Mouse (Mus musculus): ENCODE results near the gene Lrp6.

Gene Lrp6

DNA sequence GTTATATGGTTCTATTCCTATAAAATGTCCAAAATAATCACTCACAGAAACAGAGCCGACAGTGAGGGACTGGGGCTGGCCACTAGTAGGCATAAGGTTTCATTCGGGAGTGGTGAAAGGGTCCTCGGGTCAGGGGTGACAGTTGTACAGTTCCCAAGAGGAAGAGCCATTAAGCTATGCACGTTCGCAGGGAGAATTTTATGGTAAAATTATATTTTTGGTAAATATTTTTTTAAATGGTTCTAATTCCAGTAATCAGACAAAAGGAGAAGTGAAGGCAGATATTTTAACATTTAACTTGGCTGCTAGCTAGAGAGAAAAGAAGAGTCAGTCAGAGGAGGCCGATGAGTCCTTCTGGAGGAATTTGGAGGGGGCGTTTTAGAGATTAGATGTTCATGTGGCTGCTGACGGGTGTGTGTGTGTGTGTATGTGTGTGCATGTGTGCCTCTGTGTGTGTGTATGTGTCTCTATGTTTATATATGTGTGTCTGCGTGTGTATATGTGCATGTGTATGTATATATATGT, 131.8 kb downstream of the Lrp6 start:
- DNase-seq (ENCODE audit: low read depth) = no peak

DNA sequence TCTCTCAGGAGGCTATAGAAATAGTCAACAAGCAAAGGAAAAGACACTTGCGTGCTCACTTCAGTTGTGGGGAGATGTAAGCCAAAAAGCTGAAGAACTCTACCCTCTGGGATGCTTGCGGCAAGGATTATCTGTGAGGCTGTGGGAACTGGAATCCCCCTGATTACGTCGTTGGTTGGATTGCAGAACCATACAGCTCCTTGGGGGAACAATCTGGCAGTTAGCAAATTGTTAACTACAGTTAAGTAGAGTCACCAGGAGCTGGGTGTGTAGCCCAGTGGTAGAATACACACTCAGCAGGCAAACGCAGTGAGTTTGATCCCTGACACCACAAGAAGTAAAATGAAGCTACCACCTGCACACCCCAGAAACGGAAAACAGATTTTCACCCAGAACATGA, 132.7 kb downstream of the Lrp6 start:
- DNase-seq (ENCODE audit: low read depth) = no peak

DNA sequence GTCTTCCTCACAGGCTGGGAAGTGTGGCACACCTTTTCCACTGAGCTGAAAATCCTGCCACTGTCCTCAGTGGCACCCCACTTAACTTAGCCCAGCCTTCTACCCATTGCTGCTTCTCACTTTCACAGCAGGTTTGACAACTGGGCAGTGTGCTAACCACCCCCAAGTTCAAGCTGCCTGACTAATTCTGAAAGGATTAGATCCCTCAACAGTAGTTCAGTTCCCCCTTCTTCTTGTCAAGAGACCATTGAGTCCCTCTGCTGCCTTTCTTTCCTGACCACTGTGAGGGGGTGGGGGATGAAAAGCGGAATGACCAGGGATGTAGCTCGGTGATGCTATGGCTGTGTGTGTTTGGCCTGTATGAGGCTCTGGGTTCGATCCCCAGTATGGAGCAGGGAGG, 133.5 kb downstream of the Lrp6 start:
- DNase-seq (ENCODE audit: low read depth) = no peak

GRCm38 (mm10) chr6:134431583-134431982, 135.2 kb downstream of the Lrp6 start:
- DNase-seq (ENCODE audit: low read depth) = no peak

GRCm38 (mm10) chr6:134430161-134430799, 136.5 kb downstream of the Lrp6 start:
- DNase-seq (ENCODE audit: low read depth) = no peak

DNA sequence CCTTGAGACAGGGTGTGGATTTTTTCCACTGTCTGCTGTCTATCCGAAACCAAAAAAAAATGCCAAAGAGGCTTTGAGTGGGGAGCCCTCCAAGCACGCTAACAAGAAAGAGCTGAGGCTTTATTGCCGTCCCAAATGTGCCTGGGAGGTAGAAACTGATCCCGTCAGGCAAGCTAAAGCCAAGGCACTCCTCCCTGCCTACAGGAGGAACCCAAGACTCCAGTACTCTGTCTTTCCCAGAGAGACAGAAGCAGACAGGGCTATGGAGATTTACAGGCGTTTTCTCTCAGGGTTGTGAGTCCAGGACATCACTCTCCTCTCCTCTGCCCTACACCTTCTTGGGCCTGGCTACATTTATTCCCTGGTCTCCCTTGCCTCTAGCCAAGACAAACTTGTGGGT, 138.3 kb downstream of the Lrp6 start:
- no peak for DNase-seq (ENCODE audit: low read depth)

- no peak for DNase-seq (ENCODE audit: low read depth)
These were observed 139.6 kb downstream of the Lrp6 start for GRCm38 (mm10) chr6:134427165-134427564.

DNA sequence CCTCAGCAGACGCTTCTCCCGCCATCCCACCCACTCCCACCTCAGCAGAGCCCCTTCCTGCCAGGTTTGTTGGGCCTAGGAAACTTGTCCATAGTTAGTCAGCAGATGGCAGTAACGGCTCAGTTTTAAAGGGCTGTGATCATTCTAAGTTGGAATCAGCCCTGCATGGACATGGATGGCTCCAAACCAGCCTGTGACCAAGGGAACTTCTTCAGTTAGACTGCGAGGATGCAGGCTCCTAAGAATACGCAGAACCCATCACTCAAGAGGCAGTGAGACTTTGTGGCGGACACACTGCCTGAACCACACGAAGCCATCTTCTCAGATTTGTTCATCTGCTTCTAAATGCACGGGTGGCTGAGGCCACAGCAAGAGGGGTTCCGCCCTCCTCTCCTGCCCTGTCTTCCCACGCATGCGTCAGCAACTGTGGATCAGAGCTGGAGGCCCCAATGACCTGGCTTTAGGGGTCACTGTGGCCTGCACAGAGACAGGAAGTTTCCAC, 141.5 kb downstream of the Lrp6 start:
- no peak for DNase-seq (ENCODE audit: low read depth)

DNA sequence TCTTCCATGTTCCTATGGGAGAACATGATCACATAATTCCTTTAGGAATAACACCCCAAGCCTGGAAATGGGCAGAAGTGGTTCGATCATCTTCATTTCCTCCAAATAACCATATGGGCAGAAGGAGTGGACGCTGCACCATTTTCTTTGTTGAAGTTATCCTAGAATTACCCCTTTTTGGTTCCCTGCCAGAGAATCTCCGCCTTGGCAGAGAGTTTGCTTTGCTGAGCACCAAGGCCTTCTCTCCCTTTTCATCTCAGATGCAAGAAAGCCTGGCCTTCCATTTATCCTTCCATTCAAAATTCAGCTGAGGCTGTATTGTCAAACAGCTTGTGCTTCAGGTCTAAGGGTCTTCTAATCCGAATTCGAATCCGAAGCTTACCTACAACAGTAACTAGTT, 144.8 kb downstream of the Lrp6 start:
- no peak for DNase-seq (ENCODE audit: low read depth)

GRCm38 (mm10) chr6:134420375-134420774, 146.4 kb downstream of the Lrp6 start:
- no peak for DNase-seq (ENCODE audit: low read depth)

DNA sequence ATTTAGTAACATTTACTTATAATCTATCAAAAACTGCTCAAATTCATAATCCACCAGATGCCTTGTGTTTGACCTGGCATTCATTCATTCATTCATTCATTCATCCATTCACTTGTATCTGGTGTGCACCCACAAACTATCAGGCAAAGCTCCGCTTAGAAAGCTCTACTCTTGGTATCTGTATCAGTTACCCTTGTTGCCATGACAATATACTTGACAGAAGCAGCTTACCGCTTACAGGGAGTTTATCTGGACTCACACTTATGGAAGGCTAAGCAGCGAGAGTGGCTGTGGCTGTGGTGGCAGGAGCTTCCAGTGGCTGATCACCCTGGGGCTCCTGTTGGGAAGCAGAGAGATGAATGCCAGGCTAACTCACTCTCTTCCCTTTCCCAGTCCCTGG, 148.9 kb downstream of the Lrp6 start:
- DNase-seq (ENCODE audit: low read depth) = no peak

DNA sequence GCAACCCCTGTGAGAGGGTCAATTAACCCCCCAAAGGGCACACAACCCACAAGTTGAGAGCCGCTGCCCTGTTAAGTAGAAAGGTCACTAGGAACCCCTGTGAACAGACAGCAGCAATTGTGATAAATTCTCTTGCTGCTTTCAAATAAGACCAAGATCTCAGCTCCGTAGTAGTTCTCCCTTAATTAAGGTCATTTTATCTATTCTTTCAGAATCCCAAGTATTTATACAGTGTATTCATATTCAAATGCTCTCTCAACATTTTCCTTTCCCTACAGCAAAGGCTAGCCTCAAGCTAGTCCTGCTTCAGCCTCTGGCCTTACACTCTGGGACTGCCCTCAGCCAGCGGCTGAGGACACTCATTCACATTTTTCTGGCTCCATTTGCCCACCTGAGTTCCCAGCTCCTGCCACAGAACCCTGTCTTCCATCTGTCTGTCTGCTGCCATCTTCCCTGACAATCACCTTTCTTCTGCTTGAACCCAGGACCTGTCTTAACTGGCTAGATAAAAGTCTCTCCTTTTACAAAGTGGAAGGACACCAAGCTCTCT, 150.1 kb downstream of the Lrp6 start:
- DNase-seq (ENCODE audit: low read depth) = no peak

DNA sequence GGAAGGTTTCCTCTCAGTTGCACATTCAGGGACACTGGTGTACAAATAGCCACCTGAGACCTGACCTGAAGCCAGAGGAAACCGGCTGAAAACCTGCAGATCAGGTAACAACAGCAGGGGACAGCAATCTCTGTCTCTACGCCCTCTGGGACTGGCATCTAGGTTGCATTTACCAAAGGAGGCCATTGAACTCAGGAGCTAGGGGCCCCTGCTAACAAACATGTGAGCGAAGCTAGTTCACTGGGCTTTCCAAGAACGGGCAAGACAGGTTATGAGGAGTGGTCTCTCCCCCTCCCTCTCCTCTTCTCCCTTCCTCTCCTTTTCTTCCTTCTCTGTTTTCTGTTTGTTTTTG, 152.3 kb downstream of the Lrp6 start:
- DNase-seq (ENCODE audit: low read depth) = no peak

DNA sequence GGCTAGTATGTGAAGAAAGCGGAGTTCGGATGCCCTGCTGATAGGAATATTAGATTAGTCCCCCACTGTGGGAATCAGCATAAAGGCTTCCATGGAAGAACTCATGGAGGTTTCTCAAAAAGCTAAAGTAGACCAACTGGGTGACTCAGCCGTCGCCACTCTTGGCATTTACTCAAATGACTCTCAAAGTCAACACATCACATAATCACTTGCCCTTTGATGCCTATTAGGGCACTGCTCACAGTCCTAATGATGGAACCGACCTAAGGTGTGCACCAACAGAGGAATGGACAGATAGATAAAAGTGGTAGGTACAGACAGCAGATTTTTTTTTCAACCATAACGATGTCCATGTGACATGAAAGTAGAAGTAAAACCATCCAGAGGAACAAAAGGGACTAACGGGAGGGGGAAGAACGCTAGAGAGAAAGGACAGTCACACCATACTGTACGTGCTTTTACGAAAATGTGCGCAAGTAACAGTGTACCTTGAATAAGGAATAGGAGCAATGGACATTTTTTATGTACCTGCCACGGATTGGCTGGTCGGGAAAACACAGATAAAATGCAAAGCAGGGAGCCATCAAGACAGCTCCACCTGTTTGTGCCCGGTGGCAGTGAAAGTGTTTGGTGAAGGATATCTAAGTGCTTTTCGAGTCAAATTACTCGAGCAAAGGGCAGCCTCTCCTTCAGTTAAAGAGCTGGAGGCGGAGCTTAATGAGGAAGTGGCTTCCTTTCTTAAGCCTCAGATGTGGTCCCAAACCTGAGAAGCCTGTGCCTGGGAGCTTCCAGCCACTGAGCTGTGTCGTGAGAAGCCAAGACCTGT, 152.8 kb downstream of the Lrp6 start:
- no peak for DNase-seq (ENCODE audit: low read depth)

GRCm38 (mm10) chr6:134407226-134407625, 159.5 kb downstream of the Lrp6 start:
- DNase-seq (ENCODE audit: low read depth) = no peak

DNA sequence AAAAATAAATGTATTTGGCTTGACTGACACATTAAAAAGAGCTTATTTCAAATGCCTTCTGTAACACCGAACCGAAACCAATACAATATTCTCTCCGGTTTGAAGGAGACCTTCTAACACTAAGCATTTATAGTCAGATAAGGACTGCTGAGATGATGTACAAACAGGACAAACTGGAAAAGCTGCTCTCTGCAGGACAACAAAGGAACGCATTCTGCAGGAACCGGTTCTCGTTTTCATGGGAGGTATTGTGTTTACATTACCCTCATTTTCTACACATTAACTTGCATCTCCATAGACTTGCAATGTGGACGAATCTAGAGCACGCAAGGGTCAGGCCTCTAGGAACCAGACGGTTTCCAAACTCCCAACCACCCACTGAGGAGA, 163.1 kb downstream of the Lrp6 start:
- no peak for DNase-seq (ENCODE audit: low read depth)

GRCm38 (mm10) chr6:134402914-134403683, 163.7 kb downstream of the Lrp6 start:
- DNase-seq (ENCODE audit: low read depth) = no peak
